Mouse (Mus musculus) T-cell, adult 2 months (primary cell): ENCODE measurements around the gene Polr2a.
"Not testable (repeated sequence)": the region's sequence is repeated elsewhere in the genome, so short reads cannot be mapped to it uniquely, and the experiment has no call there.

ENCODE experiments used
- DNase-seq: peaks from one replicate; pipeline ENCODE4 v3.0.0; 2022; ENCODE audit warnings: low spot score

Gene Polr2a

GRCm38 (mm10) chr11:69752686-69753085 is 5.8 kb downstream of the Polr2a start:
- no peak for DNase-seq

- DNase-seq = no peak
Measured at GRCm38 (mm10) chr11:69751635-69752034, 6.8 kb downstream of the Polr2a start.

DNA sequence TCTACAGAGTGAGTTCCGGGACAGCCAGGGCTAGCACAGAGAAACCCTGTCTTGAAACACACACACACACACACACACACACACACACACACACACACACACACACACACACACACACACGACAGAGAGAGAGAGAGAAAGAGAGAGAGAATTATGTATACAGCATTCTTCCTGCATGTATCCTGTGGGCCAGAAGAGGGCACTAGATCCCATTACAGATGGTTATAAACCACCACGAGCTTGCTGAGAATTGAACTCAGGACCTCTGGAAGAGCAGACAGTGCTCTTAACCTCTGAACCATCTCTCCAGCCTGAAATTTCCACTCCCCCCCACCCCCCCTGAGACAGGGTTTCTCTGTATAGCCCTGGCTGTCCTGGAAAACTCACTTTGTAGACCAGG is 27.0 kb downstream of the Polr2a start:
- not testable (repeated sequence) for DNase-seq

- DNase-seq = peak; percentile 64
Measured at GRCm38 (mm10) chr11:69729063-69729462, 29.4 kb downstream of the Polr2a start.

GRCm38 (mm10) chr11:69725951-69726350 is 32.5 kb downstream of the Polr2a start:
- DNase-seq = no peak

- no peak for DNase-seq
Measured at GRCm38 (mm10) chr11:69723074-69723473, 35.4 kb downstream of the Polr2a start.

DNA sequence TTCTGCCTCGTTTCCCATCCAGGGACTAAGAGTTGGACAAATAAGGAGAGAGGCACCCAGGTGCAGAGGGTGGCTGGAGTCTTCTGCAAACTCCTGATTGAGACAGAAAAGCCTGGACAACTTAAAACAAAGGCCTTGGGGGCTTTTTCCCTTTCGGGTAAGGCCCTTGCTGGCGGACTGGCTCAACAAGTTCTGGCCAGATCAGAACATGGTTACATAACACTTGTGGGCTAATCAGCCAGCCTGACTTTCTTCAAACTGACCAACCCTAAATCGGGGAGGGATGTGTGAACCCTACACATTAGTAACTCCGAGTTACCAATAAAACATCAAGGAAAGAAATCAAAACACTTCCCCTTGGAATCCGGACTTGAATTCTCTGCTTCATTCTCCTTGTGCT is 37.6 kb downstream of the Polr2a start:
- DNase-seq = no peak

DNA sequence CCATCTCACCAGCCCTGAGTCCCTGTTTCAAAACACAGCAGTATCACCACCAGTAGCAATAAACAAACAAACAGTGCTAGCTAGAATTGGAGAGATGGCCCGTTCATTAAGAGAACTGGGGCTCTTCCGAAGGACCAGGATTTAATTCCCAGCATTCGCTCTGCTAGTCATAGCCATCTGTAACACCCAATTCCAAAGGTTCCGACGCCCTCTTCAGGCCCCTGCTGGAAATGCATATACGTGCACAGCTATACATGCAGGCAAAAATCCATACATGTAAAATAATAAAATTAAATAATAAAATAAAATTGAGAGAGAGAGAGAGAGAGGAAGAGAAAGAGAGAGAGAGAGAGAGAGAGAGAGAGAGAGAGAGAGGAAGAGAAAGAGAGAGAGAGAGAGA is 39.0 kb downstream of the Polr2a start:
- no peak for DNase-seq

- DNase-seq = no peak
Measured at GRCm38 (mm10) chr11:69718661-69719060, 39.8 kb downstream of the Polr2a start.

DNA sequence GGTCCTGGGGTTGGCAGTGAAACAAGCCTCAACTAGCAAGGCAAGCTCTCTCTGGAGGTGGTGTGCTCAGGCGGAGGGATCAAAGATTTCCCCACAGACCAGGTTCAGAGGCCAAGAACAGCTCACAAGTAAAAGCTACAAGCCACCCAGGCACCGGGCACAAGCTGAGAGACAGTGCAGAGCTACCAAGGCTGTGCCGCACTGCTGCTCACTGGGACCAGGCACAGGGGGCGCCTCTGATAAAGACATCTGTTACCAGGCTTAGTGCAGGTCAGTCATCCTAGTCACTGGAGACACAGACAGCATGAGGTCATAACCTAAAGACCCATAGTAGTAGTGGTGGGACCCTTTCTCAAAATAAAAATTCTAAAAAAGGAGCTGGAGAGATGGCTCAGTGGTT is 41.5 kb downstream of the Polr2a start:
- DNase-seq = no peak

DNA sequence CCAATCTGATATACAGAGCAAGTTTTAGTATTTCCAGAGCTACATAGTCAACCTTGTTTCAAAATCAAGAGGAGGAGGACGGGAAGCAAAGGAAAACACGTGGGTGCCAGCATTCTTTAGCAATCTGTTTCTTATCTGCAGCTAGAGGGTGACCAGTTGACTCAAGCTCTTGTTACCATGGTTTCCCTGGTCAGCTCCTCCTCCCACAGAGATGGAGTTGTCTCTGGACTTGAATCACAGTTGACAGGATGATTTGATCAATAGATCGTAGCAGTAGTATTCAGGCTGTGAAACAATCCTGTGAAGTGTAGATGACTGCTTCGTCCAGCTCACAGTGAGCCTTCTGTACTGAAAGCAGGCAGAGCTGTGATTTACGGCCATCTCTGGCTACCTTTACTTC is 42.5 kb downstream of the Polr2a start:
- DNase-seq = no peak

DNA sequence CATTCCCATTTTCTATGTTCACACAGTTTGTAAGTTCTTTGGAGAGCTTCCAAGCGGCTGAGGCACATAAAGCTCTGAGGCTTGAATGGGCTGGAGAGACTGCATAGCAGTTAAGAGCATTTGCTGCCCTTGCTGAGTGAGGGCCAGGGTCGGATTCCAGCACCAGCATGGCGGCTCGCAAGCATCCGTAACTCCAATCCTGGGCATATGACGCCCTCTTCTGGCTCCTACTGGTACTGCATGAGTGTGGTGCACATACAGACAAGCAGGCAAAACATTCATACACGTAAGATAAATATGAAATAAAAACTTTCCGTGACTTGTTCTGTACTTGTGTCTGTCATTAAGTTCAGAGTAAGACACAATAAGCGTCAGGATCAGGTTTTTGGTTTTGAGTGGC is 43.0 kb downstream of the Polr2a start:
- no peak for DNase-seq

DNA sequence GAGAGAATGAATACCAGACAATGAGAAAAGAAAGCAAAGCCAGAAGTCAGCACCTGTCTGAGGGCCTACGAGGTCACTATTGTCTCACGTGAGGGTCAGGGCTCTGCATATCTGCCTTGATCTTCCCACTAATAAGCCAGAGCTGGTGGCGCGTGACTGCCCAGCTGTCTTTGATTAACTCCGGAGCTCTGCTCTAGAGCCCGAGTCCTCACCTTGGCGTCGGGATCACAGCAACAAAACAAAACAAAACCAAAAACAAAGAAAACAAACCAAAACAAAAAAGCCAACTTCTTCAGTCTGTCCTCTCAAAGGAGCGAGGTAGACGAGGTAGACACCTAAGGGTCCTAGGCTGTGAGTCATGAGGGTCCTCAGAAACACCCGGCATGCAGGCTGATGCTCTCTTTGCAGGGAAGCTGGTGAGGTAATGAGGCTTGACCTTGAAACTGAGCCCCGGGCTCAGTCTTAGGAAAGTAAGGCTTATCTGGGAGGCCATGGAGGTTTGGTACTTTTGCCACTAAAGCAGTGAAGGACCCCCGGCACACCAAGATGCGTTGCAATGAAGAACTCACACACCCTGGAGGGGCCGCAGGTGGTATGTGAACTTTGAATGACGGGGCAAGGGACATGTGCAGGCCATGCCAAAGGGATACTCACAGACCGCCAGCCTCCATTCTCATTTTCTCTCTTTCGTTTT is 43.7 kb downstream of the Polr2a start:
- DNase-seq = no peak

DNA sequence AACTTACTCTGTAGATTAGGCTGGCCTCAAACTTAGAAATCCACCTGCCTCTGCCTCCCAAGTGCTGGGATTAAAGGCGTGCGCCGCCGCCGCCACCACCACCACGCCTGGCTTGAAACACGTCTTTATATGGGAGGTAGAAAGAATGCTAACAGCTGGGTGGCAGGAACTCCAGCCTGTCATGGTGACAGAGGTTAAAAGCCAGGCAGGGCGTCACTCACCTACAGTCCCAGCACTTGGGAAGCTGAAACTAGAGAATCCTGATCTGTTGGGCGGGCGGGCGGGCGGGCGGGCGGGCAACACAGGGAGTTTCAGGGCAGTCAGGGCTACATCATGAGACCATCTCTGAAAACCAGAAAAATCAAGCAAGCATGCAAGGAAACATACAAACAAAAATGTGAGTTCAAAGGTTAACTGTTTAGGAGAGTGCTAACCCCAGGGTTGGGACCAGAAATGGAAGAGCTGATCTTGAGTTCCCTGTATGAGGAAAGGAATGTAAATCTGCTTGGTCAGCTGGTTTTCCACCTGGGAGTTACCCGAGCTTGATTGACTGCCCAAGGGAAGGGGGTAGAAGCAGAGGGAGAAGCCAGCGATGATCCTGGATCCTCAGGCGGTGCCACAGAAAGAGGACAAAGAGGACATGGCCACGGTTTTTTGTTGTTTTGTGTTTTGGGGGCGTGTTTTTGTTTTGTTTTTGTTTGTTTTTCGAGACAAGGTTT is 45.3 kb downstream of the Polr2a start:
- no peak for DNase-seq

GRCm38 (mm10) chr11:69711082-69711481 is 47.4 kb downstream of the Polr2a start:
- DNase-seq = no peak

GRCm38 (mm10) chr11:69710470-69710869 is 48.0 kb downstream of the Polr2a start:
- no peak for DNase-seq

GRCm38 (mm10) chr11:69709554-69710446 is 48.6 kb downstream of the Polr2a start:
- DNase-seq = no peak

GRCm38 (mm10) chr11:69708614-69709265 is 49.7 kb downstream of the Polr2a start:
- no peak for DNase-seq

- no peak for DNase-seq
Measured at GRCm38 (mm10) chr11:69707873-69708381, 50.5 kb downstream of the Polr2a start.

- DNase-seq = no peak
Measured at GRCm38 (mm10) chr11:69707480-69707847, 51.0 kb downstream of the Polr2a start.

GRCm38 (mm10) chr11:69706775-69707479 is 51.5 kb downstream of the Polr2a start:
- no peak for DNase-seq
